Mouse (Mus musculus): ENCODE measurements around the gene Srpk2. TPM values are rescaled to one million over a fixed set of nuclear protein-coding genes. Genes with fewer than 3 reads are reported as not detected.

Srpk2 gene
- polyA plus RNA-seq, 1 experiment: 71.2 TPM

GRCm38 (mm10) chr5:23568188-23568587 is 116.2 kb downstream of the Srpk2 start:
- TF ChIP-seq EP300 (IDR thresholded peaks at IDR 0.05; ENCODE audit: insufficient read depth, low read depth, low read length): no peak
- no peak for TF ChIP-seq POLR2A (IDR thresholded peaks at IDR 0.05; ENCODE audit: insufficient read depth, low read length)
- no peak for TF ChIP-seq CTCF (IDR thresholded peaks at IDR 0.05; ENCODE audit: low read depth, low read length)
- peaks cover 2% of the 10 kb centered on the region; the same call in 1 of the 2 replicates for H3K9me3 ChIP-seq (replicated peaks; ENCODE audit: control insufficient read depth, insufficient read depth, low read length, poor library complexity, severe bottlenecking)

GRCm38 (mm10) chr5:23566382-23566781 is 118.0 kb downstream of the Srpk2 start:
- H3K4me1 ChIP-seq (ENCODE audit: control insufficient read depth, insufficient read depth, low read length): no peaks in the 10 kb centered on the region
- peaks cover 2% of the 10 kb centered on the region; the same call in 1 of the 2 replicates for H3K9me3 ChIP-seq (replicated peaks; ENCODE audit: control insufficient read depth, insufficient read depth, low read length, poor library complexity, severe bottlenecking)
- H3K27me3 ChIP-seq (ENCODE audit: control insufficient read depth, insufficient read depth, low read length, poor library complexity, severe bottlenecking): no peaks in the 10 kb centered on the region
- H3K36me3 ChIP-seq (ENCODE audit: control insufficient read depth, insufficient read depth, low read length, poor library complexity, severe bottlenecking): peaks cover 6% of the 10 kb centered on the region
- no peak overlapping the region for H3K9ac ChIP-seq (ENCODE audit: low read depth, poor library complexity, severe bottlenecking)
- no peak overlapping the region for H3K4me3 ChIP-seq (ENCODE audit: low read depth, low read length)
- H3K27ac ChIP-seq (ENCODE audit: insufficient read depth, low read length): no peak overlapping the region
- TF ChIP-seq POLR2A (IDR thresholded peaks at IDR 0.05; ENCODE audit: insufficient read depth, low read length) (no peak), EP300 (IDR thresholded peaks at IDR 0.05; ENCODE audit: insufficient read depth, low read depth, low read length) (no peak), CTCF (IDR thresholded peaks at IDR 0.05; ENCODE audit: low read depth, low read length) (no peak)

More at GRCm38 (mm10) chr5:23568188-23568587, 116.2 kb downstream of the Srpk2 start:
- Histone ChIP-seq H3K27ac (ENCODE audit: insufficient read depth, low read length) (no peak overlapping the region), H3K27me3 (ENCODE audit: control insufficient read depth, insufficient read depth, low read length, poor library complexity, severe bottlenecking) (no peaks in the 10 kb centered on the region), H3K9ac (ENCODE audit: low read depth, poor library complexity, severe bottlenecking) (no peak overlapping the region), H3K4me3 (ENCODE audit: low read depth, low read length) (no peak overlapping the region), H3K4me1 (ENCODE audit: control insufficient read depth, insufficient read depth, low read length) (no peaks in the 10 kb centered on the region), H3K36me3 (ENCODE audit: control insufficient read depth, insufficient read depth, low read length, poor library complexity, severe bottlenecking) (peaks cover 6% of the 10 kb centered on the region)

GRCm38 (mm10) chr5:23562278-23563060 is 121.9 kb downstream of the Srpk2 start:
- Histone ChIP-seq H3K4me1 (ENCODE audit: control insufficient read depth, insufficient read depth, low read length) (no peaks in the 10 kb centered on the region), H3K27ac (ENCODE audit: insufficient read depth, low read length) (no peak overlapping the region), H3K4me3 (ENCODE audit: low read depth, low read length) (no peak overlapping the region), H3K27me3 (ENCODE audit: control insufficient read depth, insufficient read depth, low read length, poor library complexity, severe bottlenecking) (no peaks in the 10 kb centered on the region), H3K9me3 (replicated peaks; ENCODE audit: control insufficient read depth, insufficient read depth, low read length, poor library complexity, severe bottlenecking) (no peaks in the 10 kb centered on the region), H3K9ac (ENCODE audit: low read depth, poor library complexity, severe bottlenecking) (no peak overlapping the region), H3K36me3 (ENCODE audit: control insufficient read depth, insufficient read depth, low read length, poor library complexity, severe bottlenecking) (peaks cover 6% of the 10 kb centered on the region)
- no peak for TF ChIP-seq POLR2A (IDR thresholded peaks at IDR 0.05; ENCODE audit: insufficient read depth, low read length)
- no peak for TF ChIP-seq CTCF (IDR thresholded peaks at IDR 0.05; ENCODE audit: low read depth, low read length)
- no peak for TF ChIP-seq EP300 (IDR thresholded peaks at IDR 0.05; ENCODE audit: insufficient read depth, low read depth, low read length)

GRCm38 (mm10) chr5:23561227-23561626 is 123.2 kb downstream of the Srpk2 start:
- H3K27me3 ChIP-seq (ENCODE audit: control insufficient read depth, insufficient read depth, low read length, poor library complexity, severe bottlenecking): no peaks in the 10 kb centered on the region
- H3K27ac ChIP-seq (ENCODE audit: insufficient read depth, low read length): no peak overlapping the region
- H3K9me3 ChIP-seq (replicated peaks; ENCODE audit: control insufficient read depth, insufficient read depth, low read length, poor library complexity, severe bottlenecking): no peaks in the 10 kb centered on the region
- H3K4me1 ChIP-seq (ENCODE audit: control insufficient read depth, insufficient read depth, low read length): no peaks in the 10 kb centered on the region
- no peak overlapping the region for H3K9ac ChIP-seq (ENCODE audit: low read depth, poor library complexity, severe bottlenecking)
- TF ChIP-seq CTCF (IDR thresholded peaks at IDR 0.05; ENCODE audit: low read depth, low read length): no peak
- TF ChIP-seq POLR2A (IDR thresholded peaks at IDR 0.05; ENCODE audit: insufficient read depth, low read length): no peak
- TF ChIP-seq EP300 (IDR thresholded peaks at IDR 0.05; ENCODE audit: insufficient read depth, low read depth, low read length): no peak
- peaks cover 6% of the 10 kb centered on the region for H3K36me3 ChIP-seq (ENCODE audit: control insufficient read depth, insufficient read depth, low read length, poor library complexity, severe bottlenecking)
- no peak overlapping the region for H3K4me3 ChIP-seq (ENCODE audit: low read depth, low read length)

- Histone ChIP-seq H3K4me3 (ENCODE audit: low read depth, low read length) (no peak overlapping the region), H3K4me1 (ENCODE audit: control insufficient read depth, insufficient read depth, low read length) (no peaks in the 10 kb centered on the region), H3K27me3 (ENCODE audit: control insufficient read depth, insufficient read depth, low read length, poor library complexity, severe bottlenecking) (no peaks in the 10 kb centered on the region), H3K27ac (ENCODE audit: insufficient read depth, low read length) (no peak overlapping the region), H3K9me3 (replicated peaks; ENCODE audit: control insufficient read depth, insufficient read depth, low read length, poor library complexity, severe bottlenecking) (no peaks in the 10 kb centered on the region), H3K9ac (ENCODE audit: low read depth, poor library complexity, severe bottlenecking) (no peak overlapping the region), H3K36me3 (ENCODE audit: control insufficient read depth, insufficient read depth, low read length, poor library complexity, severe bottlenecking) (peaks cover 6% of the 10 kb centered on the region)
- TF ChIP-seq EP300 (IDR thresholded peaks at IDR 0.05; ENCODE audit: insufficient read depth, low read depth, low read length) (no peak), POLR2A (IDR thresholded peaks at IDR 0.05; ENCODE audit: insufficient read depth, low read length) (no peak), CTCF (IDR thresholded peaks at IDR 0.05; ENCODE audit: low read depth, low read length) (no peak)
Observed at GRCm38 (mm10) chr5:23560171-23560570, 124.2 kb downstream of the Srpk2 start.

All from ES-Bruce4 (cell line).